Mouse (Mus musculus) hindbrain, embryonic 10.5 days (tissue): ENCODE measurements at regions not wholly inside any gene's neighbourhood (a gene's known extent, or its start where the extent isn't known, plus 50 kb on each side); places are given as distances from the start of the nearest gene placed in this dataset.

Source experiments
- DNase-seq: peaks from one replicate; pipeline ENCODE4 v3.0.0-alpha.2; 2017; ENCODE audit warnings: low spot score
- H3K27ac ChIP-seq: fragments of 300-500 bp; sonication (generic); 2 replicates; pipeline ENCODE4 v1.5.1; 2016; ENCODE audit warnings: mild to moderate bottlenecking, moderate library complexity
- H3K27me3 ChIP-seq: fragments of 300-500 bp; sonication (generic); 2 replicates; pipeline ENCODE4 v1.6.1; 2016; ENCODE audit warnings: mild to moderate bottlenecking; ENCODE audit not compliant: poor library complexity, insufficient read depth, severe bottlenecking
- H3K36me3 ChIP-seq: fragments of 300-500 bp; sonication (generic); 2 replicates; pipeline ENCODE4 v1.6.1; 2016; ENCODE audit warnings: mild to moderate bottlenecking, moderate library complexity
- H3K4me1 ChIP-seq: fragments of 300-500 bp; sonication (generic); replicated peaks from 2 replicates; pipeline ENCODE4 v1.6.1; 2016; ENCODE audit warnings: mild to moderate bottlenecking
- H3K4me3 ChIP-seq: fragments of 300-500 bp; sonication (generic); 2 replicates; pipeline ENCODE4 v1.5.1; 2016; ENCODE audit warnings: mild to moderate bottlenecking, moderate library complexity
- H3K9me3 ChIP-seq: fragments of 300-500 bp; sonication (generic); 2 replicates; pipeline ENCODE4 v1.6.1; 2016; ENCODE audit warnings: mild to moderate bottlenecking, moderate library complexity
- WGBS: fragments of 180-500 bp; shearing (Covaris S2); methylation state at CpG from one replicate; pipeline ENCODE4 v1.1.7; 2016; 5-methylcytosine and 5-hydroxymethylcytosine counted together

- WGBS, result 83% methylated on average over 3 of the region's 3 CpGs
- H3K9me3 ChIP-seq, result no peaks in the 10 kb centered on the region
- H3K27ac ChIP-seq, result no peak overlapping the region
- H3K36me3 ChIP-seq, result no peaks in the 10 kb centered on the region
- H3K4me3 ChIP-seq, result no peak overlapping the region
- no peak for DNase-seq
- H3K27me3 ChIP-seq, result no peaks in the 10 kb centered on the region
- no peaks in the 10 kb centered on the region for H3K4me1 ChIP-seq
Measured at GRCm38 (mm10) chr3:118418981-118419380, 142.9 kb upstream of the Dpyd start.

GRCm38 (mm10) chr3:118421701-118422100 is 140.2 kb upstream of the Dpyd start:
- peaks cover 7% of the 10 kb centered on the region for H3K4me1 ChIP-seq
- WGBS, result 52% methylated on average over 3 of the region's 3 CpGs
- DNase-seq, result no peak
- H3K4me3 ChIP-seq, result no peak overlapping the region
- H3K36me3 ChIP-seq, result no peaks in the 10 kb centered on the region
- peaks cover 12% of the 10 kb centered on the region for H3K27me3 ChIP-seq
- H3K27ac ChIP-seq, result no peak overlapping the region
- H3K9me3 ChIP-seq, result no peaks in the 10 kb centered on the region

- Histone ChIP-seq H3K36me3 (no peaks in the 10 kb centered on the region), H3K4me3 (peak overlapping the region; percentile 51), H3K4me1 (peaks cover 17% of the 10 kb centered on the region), H3K27me3 (peaks cover 43% of the 10 kb centered on the region), H3K9me3 (no peaks in the 10 kb centered on the region), H3K27ac (no peak overlapping the region)
- DNase-seq, result peak; percentile 70
- 4% methylated on average over 19 of the region's 19 CpGs for WGBS
Measured at GRCm38 (mm10) chr3:118425748-118426147, 136.2 kb upstream of the Dpyd start.

DNA sequence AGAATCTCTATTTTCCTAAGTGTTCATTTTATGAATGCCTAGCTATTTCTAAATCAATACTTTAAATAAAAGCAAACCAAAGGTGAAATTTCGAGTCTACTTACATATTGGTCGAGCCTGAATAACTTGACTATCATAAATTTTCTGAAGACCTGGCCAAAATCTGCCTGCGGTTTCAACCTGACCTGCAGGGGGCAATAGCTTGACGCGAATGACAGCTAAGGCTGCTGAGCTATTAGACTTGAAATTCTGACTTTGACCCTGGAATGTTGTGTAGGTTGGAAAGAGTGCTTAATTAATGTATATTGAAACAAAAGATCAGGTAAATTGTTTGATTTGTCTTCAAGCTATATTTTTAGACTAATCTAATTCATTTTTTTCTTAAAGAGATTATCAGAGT is 133.4 kb upstream of the Dpyd start:
- peaks cover 71% of the 10 kb centered on the region for H3K27me3 ChIP-seq
- H3K4me1 ChIP-seq, result peaks cover 26% of the 10 kb centered on the region
- whole genome bisulfite sequencing, result 5% methylated on average over 5 of the region's 5 CpGs
- no peak overlapping the region for H3K4me3 ChIP-seq
- H3K27ac ChIP-seq, result no peak overlapping the region
- peak; percentile 62 for DNase-seq
- no peaks in the 10 kb centered on the region for H3K9me3 ChIP-seq
- H3K36me3 ChIP-seq, result no peaks in the 10 kb centered on the region

- peak; percentile 68 for DNase-seq
- Histone ChIP-seq H3K4me3 (peak overlapping the region; percentile 50), H3K9me3 (no peaks in the 10 kb centered on the region), H3K27ac (peak overlapping the region; percentile 50), H3K4me1 (peaks cover 41% of the 10 kb centered on the region), H3K27me3 (peaks cover 82% of the 10 kb centered on the region), H3K36me3 (no peaks in the 10 kb centered on the region)
- WGBS, result 7% methylated on average over 29 of the region's 29 CpGs
Measured at GRCm38 (mm10) chr3:118429825-118430630, 131.9 kb upstream of the Dpyd start.

DNA sequence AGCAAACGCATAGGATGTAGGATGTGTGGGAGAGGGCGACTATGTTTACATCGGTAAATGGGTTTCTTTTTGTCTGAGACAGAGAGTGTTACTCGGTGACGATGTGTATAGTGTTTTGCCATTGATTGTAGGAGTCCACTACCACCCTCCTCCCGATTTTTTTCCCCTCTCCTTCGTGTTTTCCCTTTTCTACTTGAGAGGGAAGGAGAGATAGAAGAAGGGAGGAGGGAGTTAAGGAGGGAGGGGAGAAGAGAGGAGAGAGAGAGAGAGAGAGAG is 131.4 kb upstream of the Dpyd start:
- H3K4me3 ChIP-seq, result peak overlapping the region; percentile 50
- peaks cover 86% of the 10 kb centered on the region for H3K27me3 ChIP-seq
- H3K27ac ChIP-seq, result peak overlapping the region; percentile 50
- no peaks in the 10 kb centered on the region for H3K9me3 ChIP-seq
- peaks cover 44% of the 10 kb centered on the region for H3K4me1 ChIP-seq
- WGBS, result 1% methylated on average over 7 of the region's 7 CpGs
- H3K36me3 ChIP-seq, result no peaks in the 10 kb centered on the region
- DNase-seq, result no peak

DNA sequence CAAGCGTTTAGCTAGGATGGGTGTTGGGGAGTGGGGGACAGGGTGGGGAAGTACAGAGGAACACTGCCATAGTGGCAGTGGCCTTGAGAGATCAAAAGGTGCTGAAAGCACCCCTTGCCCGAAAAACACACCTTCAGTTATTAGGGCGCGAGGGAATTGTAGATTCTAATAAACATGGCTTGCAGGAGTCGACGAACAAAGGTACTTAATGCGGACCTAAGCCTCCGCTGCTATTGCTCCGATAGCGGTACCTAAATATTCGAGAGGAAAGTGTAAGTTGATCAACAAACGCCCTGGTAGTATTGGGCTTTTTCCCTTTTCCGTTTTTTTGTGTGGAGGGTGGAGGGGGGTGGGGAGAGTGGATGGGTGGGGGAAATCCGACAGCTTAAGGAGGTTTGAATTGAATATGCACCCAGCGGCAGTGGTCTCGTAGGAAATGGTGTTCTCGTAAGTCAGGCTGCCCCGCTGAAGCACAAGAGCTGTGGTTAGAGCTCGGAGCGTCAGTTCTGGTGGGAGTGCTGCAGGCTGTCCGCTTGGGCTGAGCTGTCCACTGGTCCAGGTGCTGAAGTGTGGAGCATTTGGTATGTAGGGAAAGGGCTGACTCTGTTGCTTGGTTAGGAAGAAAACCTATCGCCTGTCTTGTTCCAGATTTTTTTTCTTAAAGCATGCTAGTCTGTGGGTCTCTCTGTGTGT is 130.8 kb upstream of the Dpyd start:
- Histone ChIP-seq H3K27ac (peak overlapping the region; percentile 50), H3K4me3 (peak overlapping the region; percentile 50), H3K36me3 (no peaks in the 10 kb centered on the region), H3K27me3 (peaks cover 91% of the 10 kb centered on the region), H3K9me3 (no peaks in the 10 kb centered on the region), H3K4me1 (peaks cover 38% of the 10 kb centered on the region)
- DNase-seq, result peak; percentile 85
- WGBS, result 2% methylated on average over 22 of the region's 22 CpGs

DNA sequence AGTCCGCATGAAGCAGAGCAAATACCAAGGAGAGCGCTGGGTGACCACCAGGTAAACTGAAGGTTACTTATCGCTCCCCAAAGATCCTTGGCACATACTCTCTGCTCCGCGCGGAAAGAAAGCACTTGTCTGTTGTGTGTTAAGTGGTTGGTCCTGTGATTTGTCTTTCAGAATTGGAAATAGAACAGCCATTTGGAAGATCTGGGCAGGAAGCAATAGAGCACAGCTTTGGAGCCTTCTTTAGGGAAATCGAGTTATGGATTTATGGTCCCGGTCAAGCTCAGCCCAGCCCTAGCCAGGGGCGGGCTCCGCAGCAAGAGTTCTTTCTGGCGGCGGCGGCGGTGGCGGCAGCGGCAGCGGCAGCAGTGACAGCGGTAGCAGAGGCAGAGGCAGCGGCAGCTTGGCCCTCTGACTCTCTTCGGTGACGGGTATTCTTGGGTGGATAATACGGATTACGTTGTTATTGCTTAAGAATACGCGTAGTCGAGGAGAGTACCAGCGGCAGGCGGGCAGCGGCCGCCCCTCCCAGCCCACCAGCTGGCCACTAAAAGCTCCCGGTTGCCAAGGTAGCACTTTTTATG is 128.4 kb upstream of the Dpyd start:
- H3K9me3 ChIP-seq, result no peaks in the 10 kb centered on the region
- peak overlapping the region; percentile 26 for H3K27ac ChIP-seq
- peaks cover 37% of the 10 kb centered on the region for H3K4me1 ChIP-seq
- peak; percentile 57 for DNase-seq
- no peaks in the 10 kb centered on the region for H3K36me3 ChIP-seq
- peak overlapping the region; percentile 58 for H3K4me3 ChIP-seq
- WGBS, result under 1% methylated on average over 31 of the region's 31 CpGs
- H3K27me3 ChIP-seq, result peaks cover 82% of the 10 kb centered on the region

GRCm38 (mm10) chr3:118434311-118434710 is 127.6 kb upstream of the Dpyd start:
- peaks cover 79% of the 10 kb centered on the region for H3K27me3 ChIP-seq
- no peaks in the 10 kb centered on the region for H3K9me3 ChIP-seq
- peaks cover 37% of the 10 kb centered on the region for H3K4me1 ChIP-seq
- no peak for DNase-seq
- H3K36me3 ChIP-seq, result no peaks in the 10 kb centered on the region
- 0 out of 2 replicates have a peak overlapping the region, but pooled peaks have one; percentile 26 for H3K27ac ChIP-seq
- WGBS, result under 1% methylated on average over 17 of the region's 17 CpGs
- H3K4me3 ChIP-seq, result peak overlapping the region; percentile 58

- WGBS, result 1% methylated on average over 13 of the region's 13 CpGs
Measured at GRCm38 (mm10) chr3:118434847-118435246, 127.1 kb upstream of the Dpyd start.

DNA sequence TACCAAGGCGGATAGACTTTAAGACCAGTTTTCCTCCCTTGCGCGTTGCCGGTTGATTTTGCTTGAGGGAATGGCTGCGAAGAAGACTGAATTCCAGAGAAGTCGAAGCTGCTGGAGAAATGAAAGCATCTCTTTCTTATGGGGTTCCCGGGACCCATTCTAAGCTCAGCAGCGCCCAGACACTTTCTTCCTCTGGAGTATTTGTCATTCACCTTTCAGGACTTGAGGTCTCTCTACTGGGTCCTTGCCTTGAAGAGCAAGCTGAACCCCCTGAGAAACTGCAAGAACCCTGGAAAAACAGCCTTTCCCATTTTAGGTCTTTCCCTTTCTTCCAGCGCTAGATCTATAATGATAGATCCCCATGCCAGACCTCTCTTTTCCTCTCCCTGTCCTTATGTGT is 126.7 kb upstream of the Dpyd start:
- H3K36me3 ChIP-seq, result no peaks in the 10 kb centered on the region
- H3K9me3 ChIP-seq, result no peaks in the 10 kb centered on the region
- H3K4me3 ChIP-seq, result peak overlapping the region; percentile 58
- no peak overlapping the region for H3K27ac ChIP-seq
- peaks cover 70% of the 10 kb centered on the region for H3K27me3 ChIP-seq
- no peak for DNase-seq
- 5% methylated on average over 9 of the region's 9 CpGs for WGBS
- peaks cover 31% of the 10 kb centered on the region for H3K4me1 ChIP-seq

More at GRCm38 (mm10) chr3:118434847-118435246, 127.1 kb upstream of the Dpyd start:
- Histone ChIP-seq H3K27ac (0 out of 2 replicates have a peak overlapping the region, but pooled peaks have one; percentile 12), H3K36me3 (no peaks in the 10 kb centered on the region), H3K4me1 (peaks cover 35% of the 10 kb centered on the region), H3K4me3 (peak overlapping the region; percentile 58), H3K27me3 (peaks cover 74% of the 10 kb centered on the region), H3K9me3 (no peaks in the 10 kb centered on the region)
- DNase-seq, result no peak

DNA sequence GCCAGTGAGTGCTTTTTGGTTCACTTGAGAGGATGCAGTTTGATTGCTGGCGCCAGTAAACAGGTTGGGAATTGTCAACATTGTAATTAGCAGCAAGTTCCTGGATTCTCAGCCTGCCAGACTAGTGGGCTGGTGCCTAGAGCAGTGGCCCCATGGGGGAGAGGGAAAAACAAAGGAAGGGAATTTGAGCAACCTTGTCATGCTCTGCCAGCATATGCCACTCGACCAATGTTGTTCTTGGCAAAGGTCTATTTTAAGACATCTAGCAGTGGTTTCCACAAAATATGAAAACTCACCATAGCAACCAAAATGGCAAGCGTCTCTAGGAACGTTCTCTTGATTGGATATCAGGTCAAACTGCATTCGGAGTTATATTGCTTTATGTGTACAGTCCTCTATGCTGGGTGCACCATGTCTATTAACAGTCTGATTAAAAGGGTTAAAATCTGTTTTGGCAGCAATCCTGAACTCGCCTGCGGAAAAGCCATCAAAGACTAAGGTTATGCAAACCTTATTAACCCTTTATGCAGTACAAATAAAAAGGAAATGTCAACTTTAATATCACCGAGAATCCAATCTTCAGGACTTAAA is 118.1 kb upstream of the Dpyd start:
- Histone ChIP-seq H3K36me3 (no peaks in the 10 kb centered on the region), H3K4me1 (0 out of 2 replicates have a peak, but pooled peaks cover 4% of the 10 kb centered on the region), H3K27ac (no peak overlapping the region), H3K9me3 (no peaks in the 10 kb centered on the region), H3K27me3 (no peaks in the 10 kb centered on the region), H3K4me3 (no peak overlapping the region)
- WGBS, result 70% methylated on average over 8 of the region's 8 CpGs
- DNase-seq, result no peak

GRCm38 (mm10) chr3:118445360-118445759 is 116.6 kb upstream of the Dpyd start:
- Histone ChIP-seq H3K4me3 (no peak overlapping the region), H3K27me3 (no peaks in the 10 kb centered on the region), H3K9me3 (no peaks in the 10 kb centered on the region), H3K4me1 (0 out of 2 replicates have a peak, but pooled peaks cover 4% of the 10 kb centered on the region), H3K36me3 (no peaks in the 10 kb centered on the region), H3K27ac (no peak overlapping the region)
- WGBS, result 91% methylated on average over 4 of the region's 4 CpGs
- no peak for DNase-seq
